Mouse (Mus musculus): ENCODE measurements at regions not wholly inside any gene's neighbourhood (a gene's known extent, or its start where the extent isn't known, plus 50 kb on each side); places are given as distances from the start of the nearest gene placed in this dataset.

GRCm38 (mm10) chr10:95773425-95773980 lies 69.2 kb downstream of the Gm33543 start:
- no peak overlapping the region for H3K27ac ChIP-seq (ENCODE audit: insufficient read depth, low read length)
- TF ChIP-seq CTCF (IDR thresholded peaks at IDR 0.05; ENCODE audit: borderline replicate concordance, insufficient read depth, low read length) (no peak), POLR2A (IDR thresholded peaks at IDR 0.05; ENCODE audit: low read depth, low read length) (no peak)
- H3K4me3 ChIP-seq (ENCODE audit: insufficient read depth, low read length) = no peak overlapping the region
- H3K4me1 ChIP-seq (ENCODE audit: control insufficient read depth, insufficient read depth, low read length) = no peaks in the 10 kb centered on the region; the same call in 1 of the 2 replicates

- Histone ChIP-seq H3K4me1 (ENCODE audit: control insufficient read depth, insufficient read depth, low read length) (peaks cover 5% of the 10 kb centered on the region), H3K4me3 (ENCODE audit: insufficient read depth, low read length) (no peak overlapping the region), H3K27ac (ENCODE audit: insufficient read depth, low read length) (no peak overlapping the region)
- TF ChIP-seq CTCF (IDR thresholded peaks at IDR 0.05; ENCODE audit: borderline replicate concordance, insufficient read depth, low read length) (no peak), POLR2A (IDR thresholded peaks at IDR 0.05; ENCODE audit: low read depth, low read length) (no peak)
Measured at GRCm38 (mm10) chr10:95772811-95773424, 69.8 kb downstream of the Gm33543 start.

GRCm38 (mm10) chr10:95768974-95769373 lies 73.8 kb downstream of the Gm33543 start:
- Histone ChIP-seq H3K4me3 (ENCODE audit: insufficient read depth, low read length) (no peak overlapping the region), H3K27ac (ENCODE audit: insufficient read depth, low read length) (0 out of 2 replicates have a peak overlapping the region, but pooled peaks have one; percentile 28), H3K4me1 (ENCODE audit: control insufficient read depth, insufficient read depth, low read length) (peaks cover 11% of the 10 kb centered on the region)
- TF ChIP-seq POLR2A (IDR thresholded peaks at IDR 0.05; ENCODE audit: low read depth, low read length) = no peak
- no peak for TF ChIP-seq CTCF (IDR thresholded peaks at IDR 0.05; ENCODE audit: borderline replicate concordance, insufficient read depth, low read length)

GRCm38 (mm10) chr10:95767526-95768161 lies 75.1 kb downstream of the Gm33543 start:
- TF ChIP-seq CTCF (IDR thresholded peaks at IDR 0.05; ENCODE audit: borderline replicate concordance, insufficient read depth, low read length) = no peak
- TF ChIP-seq POLR2A (IDR thresholded peaks at IDR 0.05; ENCODE audit: low read depth, low read length) = no peak
- Histone ChIP-seq H3K4me1 (ENCODE audit: control insufficient read depth, insufficient read depth, low read length) (peaks cover 12% of the 10 kb centered on the region), H3K27ac (ENCODE audit: insufficient read depth, low read length) (0 out of 2 replicates have a peak overlapping the region, but pooled peaks have one; percentile 8), H3K4me3 (ENCODE audit: insufficient read depth, low read length) (no peak overlapping the region)

- no peak overlapping the region for H3K27ac ChIP-seq (ENCODE audit: insufficient read depth, low read length)
- no peak overlapping the region for H3K4me3 ChIP-seq (ENCODE audit: insufficient read depth, low read length)
- H3K4me1 ChIP-seq (ENCODE audit: control insufficient read depth, insufficient read depth, low read length) = peaks cover 15% of the 10 kb centered on the region
- TF ChIP-seq POLR2A (IDR thresholded peaks at IDR 0.05; ENCODE audit: low read depth, low read length) (no peak), CTCF (IDR thresholded peaks at IDR 0.05; ENCODE audit: borderline replicate concordance, insufficient read depth, low read length) (no peak)
Measured at GRCm38 (mm10) chr10:95764129-95764528, 78.6 kb downstream of the Gm33543 start.

GRCm38 (mm10) chr10:95762632-95763031 lies 80.1 kb downstream of the Gm33543 start:
- no peak for TF ChIP-seq POLR2A (IDR thresholded peaks at IDR 0.05; ENCODE audit: low read depth, low read length)
- TF ChIP-seq CTCF (IDR thresholded peaks at IDR 0.05; ENCODE audit: borderline replicate concordance, insufficient read depth, low read length) = no peak
- no peak overlapping the region for H3K4me3 ChIP-seq (ENCODE audit: insufficient read depth, low read length)
- H3K27ac ChIP-seq (ENCODE audit: insufficient read depth, low read length) = no peak overlapping the region
- H3K4me1 ChIP-seq (ENCODE audit: control insufficient read depth, insufficient read depth, low read length) = peaks cover 8% of the 10 kb centered on the region; the same call in 1 of the 2 replicates

- no peak for TF ChIP-seq CTCF (IDR thresholded peaks at IDR 0.05; ENCODE audit: borderline replicate concordance, insufficient read depth, low read length)
- TF ChIP-seq POLR2A (IDR thresholded peaks at IDR 0.05; ENCODE audit: low read depth, low read length) = no peak
- no peak overlapping the region for H3K4me3 ChIP-seq (ENCODE audit: insufficient read depth, low read length)
Measured at GRCm38 (mm10) chr10:95761969-95762368, 80.8 kb downstream of the Gm33543 start.

GRCm38 (mm10) chr10:95760121-95760870 lies 82.4 kb downstream of the Gm33543 start:
- TF ChIP-seq POLR2A (IDR thresholded peaks at IDR 0.05; ENCODE audit: low read depth, low read length) = no peak
- TF ChIP-seq CTCF (IDR thresholded peaks at IDR 0.05; ENCODE audit: borderline replicate concordance, insufficient read depth, low read length) = no peak
- H3K4me3 ChIP-seq (ENCODE audit: insufficient read depth, low read length) = no peak overlapping the region
- H3K27ac ChIP-seq (ENCODE audit: insufficient read depth, low read length) = no peak overlapping the region
- H3K4me1 ChIP-seq (ENCODE audit: control insufficient read depth, insufficient read depth, low read length) = peaks cover 8% of the 10 kb centered on the region; the same call in 1 of the 2 replicates

More at GRCm38 (mm10) chr10:95761969-95762368, 80.8 kb downstream of the Gm33543 start:
- H3K27ac ChIP-seq (ENCODE audit: insufficient read depth, low read length) = no peak overlapping the region
- peaks cover 8% of the 10 kb centered on the region; the same call in 1 of the 2 replicates for H3K4me1 ChIP-seq (ENCODE audit: control insufficient read depth, insufficient read depth, low read length)

GRCm38 (mm10) chr10:95758181-95758580 lies 84.5 kb downstream of the Gm33543 start:
- H3K27ac ChIP-seq (ENCODE audit: insufficient read depth, low read length) = no peak overlapping the region
- TF ChIP-seq POLR2A (IDR thresholded peaks at IDR 0.05; ENCODE audit: low read depth, low read length) = no peak
- TF ChIP-seq CTCF (IDR thresholded peaks at IDR 0.05; ENCODE audit: borderline replicate concordance, insufficient read depth, low read length) = no peak
- peaks cover 3% of the 10 kb centered on the region; the same call in 1 of the 2 replicates for H3K4me1 ChIP-seq (ENCODE audit: control insufficient read depth, insufficient read depth, low read length)
- H3K4me3 ChIP-seq (ENCODE audit: insufficient read depth, low read length) = no peak overlapping the region
